Mouse (Mus musculus): ENCODE data around the gene 4833439L19Rik. TPM values are rescaled to one million over a fixed set of nuclear protein-coding genes. Genes with fewer than 3 reads are reported as not detected.

The 4833439L19Rik gene
- polyA plus RNA-seq, 1 experiment = 49.2 TPM

- TF ChIP-seq CTCF (IDR thresholded peaks at IDR 0.05; ENCODE audit: low read depth, low read length) = no peak
- no peak for TF ChIP-seq POLR2A (IDR thresholded peaks at IDR 0.05; ENCODE audit: borderline replicate concordance, low read depth, low read length)
- Histone ChIP-seq H3K4me3 (ENCODE audit: insufficient read depth, low read length) (no peak overlapping the region), H3K4me1 (ENCODE audit: control insufficient read depth, insufficient read depth, low read length) (peaks cover 2% of the 10 kb centered on the region; the same call in 1 of the 2 replicates), H3K27ac (ENCODE audit: insufficient read depth, low read depth, low read length) (no peak overlapping the region)
Measured at GRCm38 (mm10) chr13:54501957-54502690, 63.1 kb downstream of the 4833439L19Rik start.

GRCm38 (mm10) chr13:54501352-54501751 is 63.9 kb downstream of the 4833439L19Rik start:
- TF ChIP-seq POLR2A (IDR thresholded peaks at IDR 0.05; ENCODE audit: borderline replicate concordance, low read depth, low read length) (no peak), CTCF (IDR thresholded peaks at IDR 0.05; ENCODE audit: low read depth, low read length) (no peak)
- H3K4me3 ChIP-seq (ENCODE audit: insufficient read depth, low read length) = no peak overlapping the region
- no peak overlapping the region for H3K27ac ChIP-seq (ENCODE audit: insufficient read depth, low read depth, low read length)
- peaks cover 2% of the 10 kb centered on the region; the same call in 1 of the 2 replicates for H3K4me1 ChIP-seq (ENCODE audit: control insufficient read depth, insufficient read depth, low read length)

Other genes starting within 250 kb of the 4833439L19Rik start
- gene Cplx2, start 194.1 kb downstream of the 4833439L19Rik start, polyA plus RNA-seq (2012; ENCODE audit: insufficient read depth, insufficient read length, missing spikeins) = 0.16 TPM in 1 of 2 replicates, not detected in the other
- gene Thoc3, start 96.6 kb downstream of the 4833439L19Rik start, polyA plus RNA-seq (2012; ENCODE audit: insufficient read depth, insufficient read length, missing spikeins) = 18.2 and 19.6 TPM in 2 replicates
- 3.6 and 4.3 TPM in 2 replicates for gene Simc1, start 61.7 kb downstream of the 4833439L19Rik start, polyA plus RNA-seq (2012; ENCODE audit: insufficient read depth, insufficient read length, missing spikeins)
- gene Arl10, start 9.6 kb upstream of the 4833439L19Rik start, polyA plus RNA-seq (2012; ENCODE audit: insufficient read depth, insufficient read length, missing spikeins) = 44.0 and 45.7 TPM in 2 replicates
- 18.0 and 19.3 TPM in 2 replicates for gene Nop16, start 24.7 kb upstream of the 4833439L19Rik start, polyA plus RNA-seq (2012; ENCODE audit: insufficient read depth, insufficient read length, missing spikeins)
- gene Higd2a, start 24.8 kb upstream of the 4833439L19Rik start, polyA plus RNA-seq (2012; ENCODE audit: insufficient read depth, insufficient read length, missing spikeins) = 149 and 158 TPM in 2 replicates
- 35.5 and 43.2 TPM in 2 replicates for gene Cltb, start 45.9 kb upstream of the 4833439L19Rik start, polyA plus RNA-seq (2012; ENCODE audit: insufficient read depth, insufficient read length, missing spikeins)
- 40.8 and 49.9 TPM in 2 replicates for gene Faf2, start 56.3 kb upstream of the 4833439L19Rik start, polyA plus RNA-seq (2012; ENCODE audit: insufficient read depth, insufficient read length, missing spikeins)
- 87.3 and 96.2 TPM in 2 replicates for gene Rnf44, start 128.5 kb upstream of the 4833439L19Rik start, polyA plus RNA-seq (2012; ENCODE audit: insufficient read depth, insufficient read length, missing spikeins)
- not detected in 2 replicates for gene Cdhr2, start 136.0 kb upstream of the 4833439L19Rik start, polyA plus RNA-seq (2012; ENCODE audit: insufficient read depth, insufficient read length, missing spikeins)
- gene Gprin1, start 184.4 kb upstream of the 4833439L19Rik start, polyA plus RNA-seq (2012; ENCODE audit: insufficient read depth, insufficient read length, missing spikeins) = not detected in 2 replicates
- gene Sncb, start 201.2 kb upstream of the 4833439L19Rik start, polyA plus RNA-seq (2012; ENCODE audit: insufficient read depth, insufficient read length, missing spikeins) = not detected in 2 replicates
- not detected in 2 replicates for gene Eif4e1b, start 218.6 kb upstream of the 4833439L19Rik start, polyA plus RNA-seq (2012; ENCODE audit: insufficient read depth, insufficient read length, missing spikeins)
- 52.0 and 67.7 TPM in 2 replicates for gene Tspan17, start 223.9 kb upstream of the 4833439L19Rik start, polyA plus RNA-seq (2012; ENCODE audit: insufficient read depth, insufficient read length, missing spikeins)

Measured in bone marrow macrophage, adult 2 months (primary cell).